Comparison of ENCODE assay signal across 30 mouse cellular contexts in the genomic region with DNA sequence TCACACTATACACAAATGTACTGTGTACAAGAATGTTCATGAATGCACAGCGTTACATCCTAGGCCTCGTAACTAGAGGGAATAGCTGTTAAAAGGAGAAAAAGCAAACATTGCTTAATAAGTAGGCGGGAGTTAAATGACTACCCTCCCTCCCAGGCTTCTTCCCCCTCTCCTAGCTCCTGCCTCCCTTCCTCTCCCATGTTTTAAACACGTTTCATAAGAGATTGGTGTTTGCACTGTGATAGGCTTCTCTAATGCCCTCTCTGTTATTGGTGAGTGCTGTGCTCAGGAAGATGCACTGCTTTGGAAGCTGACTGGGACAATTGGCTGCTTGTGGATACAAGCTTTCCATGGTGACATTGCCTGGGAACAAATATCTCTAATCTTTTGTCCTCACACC. TPM values are rescaled to one million over a fixed set of nuclear protein-coding genes. Genes with fewer than 3 reads are reported as not detected.
DNase-seq lines count a peak whose midpoint lies in the region; ATAC-seq and TF ChIP-seq lines count a peak whose summit lies in the region.
"Had no signal": no experiment of that assay in that cellular context is flagged by ENCODE, and none has a peak within 500 bp of the region (broad histone marks: within the 10 kb centered on the region; RNA-seq: fewer than 3 reads in every experiment).

No protein-coding gene starts in this region.

- ATAC-seq in liver, embryonic 16.5 days (ENCODE audit: low read depth), result peak; percentile 77
- ATAC-seq: forebrain, embryonic 15.5 days; Patski had no signal

- TF ChIP-seq CTCF in layer of hippocampus, adult 2 months (conservative IDR thresholded peaks at IDR 0.05), result no peak
- no peak for TF ChIP-seq CTCF in cerebellum, adult 2 months (IDR thresholded peaks at IDR 0.05; ENCODE audit: borderline replicate concordance, insufficient read depth, low read depth, low read length)

- H3K4me1 ChIP-seq in liver, embryonic 16.5 days (ENCODE audit: control insufficient read depth, low read depth, low read length), result peaks cover 3% of the 10 kb centered on the region
- H3K4me1 ChIP-seq in cerebellum, adult 2 months (ENCODE audit: control insufficient read depth, insufficient read depth, low read length), result no peaks in the 10 kb centered on the region
- H3K4me1 ChIP-seq: embryonic facial prominence, embryonic 10.5 days; embryonic facial prominence, embryonic 13.5 days; forebrain, embryonic 12.5 days; forebrain, embryonic 15.5 days; hindbrain, embryonic 10.5 days; hindbrain, embryonic 13.5 days had no signal

- H3K9ac ChIP-seq in liver, embryonic 16.5 days (ENCODE audit: low read depth, low read length), result no peak overlapping the region
- H3K9ac ChIP-seq: embryonic facial prominence, embryonic 13.5 days; forebrain, embryonic 12.5 days; forebrain, embryonic 15.5 days; heart, embryonic 12.5 days; heart, embryonic 15.5 days; hindbrain, embryonic 13.5 days had no signal

- H3K9me3 ChIP-seq in liver, embryonic 16.5 days (replicated peaks; ENCODE audit: control insufficient read depth, low read length), result no peaks in the 10 kb centered on the region
- H3K9me3 ChIP-seq: embryonic facial prominence, embryonic 10.5 days; embryonic facial prominence, embryonic 13.5 days; forebrain, embryonic 12.5 days; forebrain, embryonic 15.5 days; G1E; heart, embryonic 12.5 days; heart, embryonic 15.5 days; hindbrain, embryonic 10.5 days; hindbrain, embryonic 13.5 days had no signal

- H3K4me3 ChIP-seq in layer of hippocampus, adult 2 months, result no peak overlapping the region
- no peak overlapping the region for H3K4me3 ChIP-seq in liver, embryonic 16.5 days (ENCODE audit: low read depth, low read length)
- H3K4me3 ChIP-seq in cerebellum, adult 2 months (replicated peaks; ENCODE audit: insufficient read depth, low read depth, low read length), result no peak overlapping the region
- H3K4me3 ChIP-seq: embryonic facial prominence, embryonic 10.5 days; embryonic facial prominence, embryonic 13.5 days; erythroblast, embryonic 14.5 days; forebrain, embryonic 12.5 days; forebrain, embryonic 15.5 days; heart, embryonic 12.5 days; heart, embryonic 15.5 days; hindbrain, embryonic 10.5 days; hindbrain, embryonic 13.5 days had no signal

- no peak for TF ChIP-seq POLR2A in cerebellum, adult 2 months (IDR thresholded peaks at IDR 0.05; ENCODE audit: borderline replicate concordance, insufficient read depth, low read length)

- no peaks in the 10 kb centered on the region for H3K27me3 ChIP-seq in liver, embryonic 16.5 days (ENCODE audit: control insufficient read depth, insufficient read depth, low read depth, low read length)
- H3K27me3 ChIP-seq in cerebellum, adult 2 months (ENCODE audit: control insufficient read depth, insufficient read depth, low read length), result no peaks in the 10 kb centered on the region
- H3K27me3 ChIP-seq: CH12.LX; embryonic facial prominence, embryonic 13.5 days; forebrain, embryonic 12.5 days; forebrain, embryonic 15.5 days; heart, embryonic 12.5 days; heart, embryonic 15.5 days; hindbrain, embryonic 13.5 days; Patski had no signal

- WGBS in liver, embryonic 16.5 days (ENCODE audit: insufficient replicate concordance), result 60% methylated on average over 4 of the region's 4 CpGs
- WGBS in cerebellum, adult 2 months, result 90% methylated on average over 4 of the region's 4 CpGs

- DNase-seq in layer of hippocampus, adult 2 months (ENCODE audit: low spot score in 2 of 2), result no peak
- DNase-seq in layer of hippocampus, adult 18-20 months (ENCODE audit: low spot score in 2 of 2), result no peak
- DNase-seq in liver, result no peak
- DNase-seq in lung, postnatal 36 days, result peak; percentile 4
- DNase-seq in lung, postnatal 25 days (ENCODE audit: low spot score), result no peak
- DNase-seq in cerebellum, adult 2 months, result no peak
- DNase-seq: adrenal gland, postnatal 10 days; B cell, adult 2 months; cerebellum, adult 11 months; cerebellum, adult 8-10 months; cerebellum, postnatal 10 days; cerebellum, postnatal 36 days; embryo, embryonic 11 days; gastrocnemius, postnatal 25 days; heart, adult 18-20 months; heart, postnatal 10 days; heart, postnatal 36 days had no signal

- no peak overlapping the region for H3K4me2 ChIP-seq in liver, embryonic 16.5 days (ENCODE audit: low read depth, low read length)
- H3K4me2 ChIP-seq: embryonic facial prominence, embryonic 13.5 days; forebrain, embryonic 12.5 days; forebrain, embryonic 15.5 days; heart, embryonic 12.5 days; heart, embryonic 15.5 days; hindbrain, embryonic 13.5 days had no signal

- H3K36me3 ChIP-seq in liver, embryonic 16.5 days (ENCODE audit: control insufficient read depth, insufficient read depth), result peaks cover 5% of the 10 kb centered on the region

- H3K27ac ChIP-seq in layer of hippocampus, adult 2 months, result peak overlapping the region; percentile 1; the same call in 1 of the 2 replicates
- no peak overlapping the region for H3K27ac ChIP-seq in liver, embryonic 16.5 days (ENCODE audit: low read length)
- H3K27ac ChIP-seq in cerebellum, adult 2 months (ENCODE audit: insufficient read depth, low read length), result no peak overlapping the region
- H3K27ac ChIP-seq: embryonic facial prominence, embryonic 10.5 days; embryonic facial prominence, embryonic 13.5 days; forebrain, embryonic 12.5 days; forebrain, embryonic 15.5 days; heart, embryonic 15.5 days; hindbrain, embryonic 10.5 days; hindbrain, embryonic 13.5 days had no signal

RNA-seq across cellular contexts. Expression of a gene that starts 30.5 kb away (rescaled TPM):
- total RNA-seq in layer of hippocampus, adult 2 months (2021), result 10 to 100 TPM; 88.5 to 98.8 TPM
- 10 to 100 TPM; 85.7 to 90.3 TPM for total RNA-seq in layer of hippocampus, adult 18-20 months (2021)
- polyA plus RNA-seq in liver, embryonic 16.5 days (2015; fragmentation: Nextera tagmentation; extraction: Ambion mirVana), result 22.1 and 23.0 TPM in 2 replicates
- 76.9 and 91.6 TPM in 2 replicates for polyA plus RNA-seq in cerebellum, adult 2 months (2012; rRNA removed)

RNA-seq across cellular contexts. Expression of a gene that starts 30.5 kb away (rescaled TPM):
- 100 to 1,000 TPM; 374 to 406 TPM for total RNA-seq in layer of hippocampus, adult 2 months (2021)
- 100 to 1,000 TPM; 353 to 356 TPM for total RNA-seq in layer of hippocampus, adult 18-20 months (2021)
- 7.3 and 9.0 TPM in 2 replicates for polyA plus RNA-seq in liver, embryonic 16.5 days (2015; fragmentation: Nextera tagmentation; extraction: Ambion mirVana)
- polyA plus RNA-seq in cerebellum, adult 2 months (2012; rRNA removed), result 103 and 114 TPM in 2 replicates
